Mouse (Mus musculus) lung, postnatal 0 days (tissue): ENCODE measurements around the gene Zc2hc1c. TPM values are rescaled to one million over a fixed set of nuclear protein-coding genes. Genes with fewer than 3 reads are reported as not detected.

Source experiments
- ATAC-seq: fragments of 200-750 bp; cut with Nextera tagmentation; 2 replicates; pipeline ENCODE4 v1.8.0; 2017; ENCODE audit warnings: moderate library complexity
- DNase-seq: peaks from one replicate; pipeline ENCODE4 v3.0.0-alpha.2; 2016; ENCODE audit warnings: low spot score
- H3K27ac ChIP-seq: fragments of 300-500 bp; sonication (generic); 2 replicates; pipeline ENCODE4 v1.5.1; 2014; ENCODE audit warnings: antibody characterized with exemption, mild to moderate bottlenecking, low read length, mixed read lengths
- H3K27me3 ChIP-seq: fragments of 300-500 bp; sonication (generic); replicated peaks from 2 replicates; pipeline ENCODE4 v1.6.1; 2014; ENCODE audit warnings: low read length, mixed read lengths; ENCODE audit not compliant: insufficient read depth
- H3K36me3 ChIP-seq: fragments of 300-500 bp; sonication (generic); 2 replicates; pipeline ENCODE4 v1.6.1; 2014; ENCODE audit warnings: low read length, mixed read lengths; ENCODE audit not compliant: insufficient read depth
- H3K4me1 ChIP-seq: fragments of 300-500 bp; sonication (generic); 2 replicates; pipeline ENCODE4 v1.6.1; 2014; ENCODE audit warnings: antibody characterized with exemption, low read depth, low read length, mixed read lengths; ENCODE audit not compliant: insufficient read depth
- H3K4me2 ChIP-seq: fragments of 300-500 bp; sonication (generic); replicated peaks from 2 replicates; pipeline ENCODE4 v1.6.1; 2014; ENCODE audit warnings: low read depth, mild to moderate bottlenecking, low read length, moderate library complexity, mixed read lengths
- H3K4me3 ChIP-seq: fragments of 300-500 bp; sonication (generic); 2 replicates; pipeline ENCODE4 v1.5.1; 2014; ENCODE audit warnings: low read depth, low read length
- H3K9ac ChIP-seq: fragments of 300-500 bp; sonication (generic); replicated peaks from 2 replicates; pipeline ENCODE4 v1.6.1; 2014; ENCODE audit warnings: low read depth, mild to moderate bottlenecking
- H3K9me3 ChIP-seq: fragments of 300-500 bp; sonication (generic); 2 replicates; pipeline ENCODE4 v1.6.1; 2016; ENCODE audit warnings: low read length, mixed read lengths
- CTCF ChIP-seq: IDR thresholded peaks from 2 replicates; pipeline ENCODE4 v1.5.1; 2016; ENCODE audit warnings: antibody characterized with exemption, mild to moderate bottlenecking
- EP300 ChIP-seq: IDR thresholded peaks from 2 replicates; pipeline ENCODE4 v1.6.1; 2016; ENCODE audit warnings: antibody characterized with exemption, mild to moderate bottlenecking, control low read depth
- WGBS: fragments of 180-500 bp; shearing (Covaris S2); extraction: QIAGEN DNeasy Blood & Tissue Kit; methylation state at CpG from one replicate; pipeline ENCODE4 v1.1.7; 2014; 5-methylcytosine and 5-hydroxymethylcytosine counted together
- polyA plus RNA-seq: library from polyadenylated mRNA; unstranded; fragments of >200 nt; fragmentation: Nextera tagmentation; extraction: Ambion mirVana; gene quantifications from 2 replicates; pipeline ENCODE4 v1.2.1, GENCODE M21; 2015

The Zc2hc1c gene
- polyA plus RNA-seq, 1 experiment from 2014 or later = 2.7 TPM

- WGBS = 48% methylated on average over 24 of the region's 24 CpGs
- TF ChIP-seq CTCF (no peak), EP300 (no peak)
- Histone ChIP-seq H3K9ac (peak overlapping the region; percentile 23; the same call in 1 of the 2 replicates), H3K4me3 (peak overlapping the region; percentile 46; the same call in 1 of the 2 replicates), H3K4me1 (peaks cover 4% of the 10 kb centered on the region; the same call in 1 of the 2 replicates), H3K9me3 (no peaks in the 10 kb centered on the region), H3K27me3 (no peaks in the 10 kb centered on the region), H3K4me2 (peak overlapping the region; percentile 77), H3K36me3 (no peaks in the 10 kb centered on the region), H3K27ac (peak overlapping the region; percentile 71)
- ATAC-seq = peak; percentile 47
- peak; percentile 71 for DNase-seq
Observed at GRCm38 (mm10) chr12:85289157-85290000, 988 bp downstream of the Zc2hc1c start.

DNA sequence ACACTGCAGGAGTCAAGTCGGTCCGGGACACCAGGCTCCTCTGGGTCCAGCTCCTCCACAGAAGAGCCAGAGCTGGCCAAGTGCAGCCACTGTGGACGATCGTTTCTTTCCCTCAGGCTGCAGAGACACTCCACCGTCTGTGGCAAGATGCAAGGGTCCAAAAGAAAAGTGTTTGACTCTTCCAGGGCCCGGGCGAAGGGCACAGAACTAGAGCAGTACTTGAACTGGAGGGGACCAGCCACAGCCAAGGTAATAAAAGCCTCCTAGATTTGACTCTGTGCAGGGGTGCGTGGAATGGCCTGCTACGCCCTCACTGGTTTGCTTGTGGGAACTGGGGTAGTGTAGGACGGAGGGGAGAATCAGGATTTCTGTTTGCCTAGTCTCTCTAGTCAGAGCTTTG lies 2.2 kb downstream of the Zc2hc1c start:
- Histone ChIP-seq H3K27ac (no peak overlapping the region), H3K4me1 (peaks cover 4% of the 10 kb centered on the region; the same call in 1 of the 2 replicates), H3K27me3 (no peaks in the 10 kb centered on the region), H3K9ac (no peak overlapping the region), H3K36me3 (no peaks in the 10 kb centered on the region), H3K9me3 (no peaks in the 10 kb centered on the region), H3K4me2 (no peak overlapping the region), H3K4me3 (no peak overlapping the region)
- TF ChIP-seq CTCF = no peak
- no peak for TF ChIP-seq EP300
- DNase-seq (no peak), ATAC-seq (no peak)
- 77% methylated on average over 10 of the region's 10 CpGs for WGBS

DNA sequence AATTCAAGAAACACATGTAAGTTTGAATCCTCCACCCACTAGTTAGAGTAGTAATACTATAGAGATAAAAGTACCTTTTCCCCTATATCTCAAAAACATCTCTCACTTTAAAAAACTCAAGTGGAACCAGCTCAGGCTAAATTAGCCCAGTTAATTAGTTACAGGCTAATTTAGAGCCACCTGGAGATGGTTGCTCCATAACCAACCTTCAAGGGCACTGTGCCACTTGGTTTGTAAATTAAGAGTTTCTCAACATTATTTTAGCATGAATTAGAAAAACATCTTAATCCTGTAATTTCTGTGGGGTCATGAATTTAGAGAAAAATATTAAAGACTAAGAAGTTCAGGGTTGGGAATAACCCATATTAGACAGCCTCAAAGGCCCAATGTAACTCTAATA lies 3.1 kb downstream of the Zc2hc1c start:
- Histone ChIP-seq H3K9me3 (no peaks in the 10 kb centered on the region), H3K36me3 (no peaks in the 10 kb centered on the region), H3K27me3 (no peaks in the 10 kb centered on the region), H3K4me1 (peaks cover 4% of the 10 kb centered on the region; the same call in 1 of the 2 replicates), H3K27ac (no peak overlapping the region), H3K4me2 (no peak overlapping the region), H3K4me3 (no peak overlapping the region), H3K9ac (no peak overlapping the region)
- ATAC-seq (no peak), DNase-seq (no peak)
- no peak for TF ChIP-seq EP300
- no peak for TF ChIP-seq CTCF

DNA sequence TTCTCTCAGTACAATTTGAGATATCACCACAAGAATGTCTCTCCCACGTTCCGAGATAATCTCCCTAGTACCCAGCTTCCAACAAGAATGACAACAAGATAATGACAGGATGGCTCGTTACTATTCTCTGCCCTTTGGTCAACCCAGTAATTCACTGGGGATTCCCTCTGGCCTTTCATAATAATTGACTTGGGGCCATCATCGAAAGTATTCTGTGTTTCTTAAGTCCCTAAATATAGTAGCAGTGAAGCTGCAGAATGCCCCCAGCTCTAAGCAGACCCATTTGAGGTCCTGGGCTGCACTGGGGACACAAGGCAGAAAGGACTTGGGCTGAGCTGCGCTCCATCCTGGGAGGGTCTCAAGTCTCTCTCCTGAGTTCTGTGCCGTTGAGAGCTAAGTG lies 3.9 kb downstream of the Zc2hc1c start:
- H3K4me1 ChIP-seq = peaks cover 4% of the 10 kb centered on the region; the same call in 1 of the 2 replicates
- H3K36me3 ChIP-seq = no peaks in the 10 kb centered on the region
- no peak overlapping the region for H3K27ac ChIP-seq
- H3K27me3 ChIP-seq = no peaks in the 10 kb centered on the region
- TF ChIP-seq CTCF (no peak), EP300 (no peak)
- DNase-seq (no peak), ATAC-seq (no peak)
- H3K4me2 ChIP-seq = no peak overlapping the region
- H3K9me3 ChIP-seq = no peaks in the 10 kb centered on the region
- H3K9ac ChIP-seq = no peak overlapping the region
- WGBS = 75% methylated on average over 6 of the region's 6 CpGs
- no peak overlapping the region for H3K4me3 ChIP-seq

GRCm38 (mm10) chr12:85292906-85293305 lies 4.5 kb downstream of the Zc2hc1c start:
- H3K36me3 ChIP-seq = no peaks in the 10 kb centered on the region
- H3K27ac ChIP-seq = no peak overlapping the region
- H3K4me1 ChIP-seq = peaks cover 4% of the 10 kb centered on the region; the same call in 1 of the 2 replicates
- H3K4me3 ChIP-seq = no peak overlapping the region
- ATAC-seq = no peak
- no peak overlapping the region for H3K9ac ChIP-seq
- H3K9me3 ChIP-seq = no peaks in the 10 kb centered on the region
- no peaks in the 10 kb centered on the region for H3K27me3 ChIP-seq
- TF ChIP-seq EP300 = no peak
- TF ChIP-seq CTCF = peak; percentile 25; the same call in 1 of the 2 replicates
- DNase-seq = no peak
- no peak overlapping the region for H3K4me2 ChIP-seq

- Histone ChIP-seq H3K9ac (no peak overlapping the region), H3K27me3 (no peaks in the 10 kb centered on the region), H3K27ac (no peak overlapping the region), H3K9me3 (no peaks in the 10 kb centered on the region), H3K4me1 (no peaks in the 10 kb centered on the region), H3K4me2 (no peak overlapping the region), H3K4me3 (no peak overlapping the region), H3K36me3 (no peaks in the 10 kb centered on the region)
- DNase-seq = no peak
- WGBS = 86% methylated on average over 2 of the region's 2 CpGs
- ATAC-seq = no peak
- TF ChIP-seq EP300 = no peak
Observed at GRCm38 (mm10) chr12:85295506-85295905, 7.1 kb downstream of the Zc2hc1c start.
